8 mouse cellular contexts compared by ENCODE assay signal in genomic region chr2:127791919-127792603, GRCm38 (mm10). TPM values are rescaled to one million over a fixed set of nuclear protein-coding genes. Genes with fewer than 3 reads are reported as not detected.
DNase-seq lines count a peak whose midpoint lies in the region; ATAC-seq lines count a peak whose summit lies in the region.

Mtln (minus strand) TSS chr2:127792488.

- H3K27ac ChIP-seq in hindbrain, embryonic 16.5 days (ENCODE audit: low read depth, low read length), result peak within 1 kb of the TSS; percentile 94
- peak within 1 kb of the TSS; percentile 27; the same call in 1 of the 2 replicates for H3K27ac ChIP-seq in macrophage

- 1% methylated on average over 37 of the region's 37 CpGs for WGBS in hindbrain, embryonic 16.5 days
- WGBS in macrophage (ENCODE audit: missing documents), result 0% methylated on average over 37 of the region's 37 CpGs

- peaks cover 21% of the 10 kb centered on the region for H3K4me1 ChIP-seq in hindbrain, embryonic 16.5 days (ENCODE audit: control insufficient read depth, insufficient read depth, low read depth, low read length)

- H3K36me3 ChIP-seq in hindbrain, embryonic 16.5 days (ENCODE audit: control insufficient read depth, insufficient read depth, low read length), result no peaks in the 10 kb centered on the region
- no peaks in the 10 kb centered on the region for H3K36me3 ChIP-seq in macrophage (ENCODE audit: inconsistent target)

- H3K4me2 ChIP-seq in hindbrain, embryonic 16.5 days (ENCODE audit: low read length), result peak within 1 kb of the TSS; percentile 74

- H3K27me3 ChIP-seq in hindbrain, embryonic 16.5 days (replicated peaks; ENCODE audit: control insufficient read depth, insufficient read depth, low read length), result no peaks in the 10 kb centered on the region

- peak within 1 kb of the TSS; percentile 85 for H3K9ac ChIP-seq in hindbrain, embryonic 16.5 days (ENCODE audit: low read depth, low read length)

- peaks cover 8% of the 10 kb centered on the region; the same call in 1 of the 2 replicates for H3K79me2 ChIP-seq in macrophage (ENCODE audit: inconsistent target)

- peak; percentile 97 for ATAC-seq in hindbrain, embryonic 16.5 days

- H3K4me3 ChIP-seq in hindbrain, embryonic 16.5 days (ENCODE audit: low read length), result peak within 1 kb of the TSS; percentile 86
- peak within 1 kb of the TSS; percentile 60 for H3K4me3 ChIP-seq in macrophage (ENCODE audit: inconsistent target)

- no peaks in the 10 kb centered on the region for H3K9me3 ChIP-seq in hindbrain, embryonic 16.5 days (ENCODE audit: control insufficient read depth, low read length)

- DNase-seq in WW6 (ENCODE audit: low read depth, low spot score), result peak; percentile 70
- peak; percentile 63 to 81 for DNase-seq in cerebellum, postnatal 4 days (ENCODE audit: low spot score in 2 of 2)
- peak; percentile 89 for DNase-seq in gastrocnemius, adult 18-20 months (ENCODE audit: low spot score)
- peak; percentile 92 to 93 for DNase-seq in left cerebral cortex, adult 18-20 months (ENCODE audit: low spot score in 2 of 2)
- peak; percentile 94 for DNase-seq in right cerebral cortex, adult 18-20 months
- DNase-seq in urinary bladder, postnatal 10 days (ENCODE audit: low spot score), result peak; percentile 34

RNA-seq across cellular contexts. Expression of gene Mtln, which starts in this region (rescaled TPM):
- 100 to 1,000 TPM; 121 to 130 TPM for total RNA-seq in gastrocnemius, adult 18-20 months (2021)
- polyA plus RNA-seq in hindbrain, embryonic 16.5 days (2015; fragmentation: Nextera tagmentation; extraction: Ambion mirVana), result 44.5 and 58.5 TPM in 2 replicates
- total RNA-seq in left cerebral cortex, adult 18-20 months (2021), result 10 to 100 TPM; 50.3 to 53.5 TPM
- 1 to 10 TPM in 17 of 26 experiments, not detected in 9; 1.2 to 6.9 (median 2.2) TPM for total RNA-seq in macrophage (2018; cell fraction: chromatin; rRNA removed)
- total RNA-seq in macrophage (2018; cell fraction: cytosol; rRNA removed), result 10 to 100 TPM; 20.0 to 33.9 (median 28.5) TPM
- 10 to 100 TPM in 6 of 26 experiments, 1 to 10 TPM in 20; 1.7 to 14.7 (median 6.1) TPM for total RNA-seq in macrophage (2018; cell fraction: nucleus; rRNA removed)
- 13.5 to 46.6 TPM (median 24.9 TPM) in 3 replicates for polyA plus RNA-seq in macrophage (2018)

Comparison
In these comparisons a context has a peak if more than half of its experiments do, and no peak if none do; other contexts are left out.
1. Peak in every context shown above with its lines: DNase-seq, ATAC-seq, H3K4me3 ChIP-seq and H3K27ac ChIP-seq.
2. DNase-seq: peak in every context shown above with its lines; median percentile 94 in right cerebral cortex, adult 18-20 months; 92 in left cerebral cortex, adult 18-20 months; 89 in gastrocnemius, adult 18-20 months; 72 in cerebellum, postnatal 4 days; 70 in WW6; 34 in urinary bladder, postnatal 10 days.